Mouse (Mus musculus): ENCODE measurements at regions not wholly inside any gene's neighbourhood (a gene's known extent, or its start where the extent isn't known, plus 50 kb on each side); places are given as distances from the start of the nearest gene placed in this dataset. TPM values are rescaled to one million over a fixed set of nuclear protein-coding genes. Genes with fewer than 3 reads are reported as not detected.

DNA sequence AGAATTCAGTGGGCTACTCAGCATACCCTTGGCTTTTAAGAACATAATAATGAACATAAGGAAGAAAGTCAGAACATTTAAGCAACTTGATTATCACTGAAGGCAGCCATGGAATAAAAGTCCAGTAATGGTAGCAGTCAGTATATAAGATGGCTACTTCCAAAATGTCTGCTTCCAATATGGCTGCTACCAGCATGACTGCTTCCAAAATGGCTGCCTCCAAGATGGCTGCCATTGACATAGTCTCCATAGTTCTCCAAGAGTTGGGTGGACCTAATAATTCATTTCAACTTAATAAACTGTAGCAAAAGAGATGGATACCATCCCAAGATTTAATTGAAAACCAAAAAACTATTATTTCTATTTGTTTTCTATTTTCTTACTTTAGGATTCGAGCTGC lies 62.7 kb upstream of the Lhx5 start:
- H3K4me1 ChIP-seq (replicated peaks; ENCODE audit: control insufficient read depth, insufficient read depth, low read length): no peaks in the 10 kb centered on the region
- TF ChIP-seq CTCF (IDR thresholded peaks at IDR 0.05; ENCODE audit: low read depth): no peak
- H3K27ac ChIP-seq (ENCODE audit: low read depth, low read length): no peak overlapping the region
- H3K4me2 ChIP-seq (replicated peaks; ENCODE audit: low read depth): no peak overlapping the region
- no peaks in the 10 kb centered on the region for H3K36me3 ChIP-seq (ENCODE audit: control insufficient read depth, insufficient read depth)
- peaks cover 10% of the 10 kb centered on the region; the same call in 1 of the 2 replicates for H3K27me3 ChIP-seq (replicated peaks; ENCODE audit: control insufficient read depth, insufficient read depth, low read length)
- H3K4me3 ChIP-seq (ENCODE audit: low read depth, low read length): no peak overlapping the region
- no peak overlapping the region for H3K9ac ChIP-seq (ENCODE audit: low read depth, low read length)
- ATAC-seq: no peak
- no peaks in the 10 kb centered on the region for H3K9me3 ChIP-seq (ENCODE audit: control insufficient read depth)
- WGBS: 90% methylated on average over 1 of the region's 1 CpGs

DNA sequence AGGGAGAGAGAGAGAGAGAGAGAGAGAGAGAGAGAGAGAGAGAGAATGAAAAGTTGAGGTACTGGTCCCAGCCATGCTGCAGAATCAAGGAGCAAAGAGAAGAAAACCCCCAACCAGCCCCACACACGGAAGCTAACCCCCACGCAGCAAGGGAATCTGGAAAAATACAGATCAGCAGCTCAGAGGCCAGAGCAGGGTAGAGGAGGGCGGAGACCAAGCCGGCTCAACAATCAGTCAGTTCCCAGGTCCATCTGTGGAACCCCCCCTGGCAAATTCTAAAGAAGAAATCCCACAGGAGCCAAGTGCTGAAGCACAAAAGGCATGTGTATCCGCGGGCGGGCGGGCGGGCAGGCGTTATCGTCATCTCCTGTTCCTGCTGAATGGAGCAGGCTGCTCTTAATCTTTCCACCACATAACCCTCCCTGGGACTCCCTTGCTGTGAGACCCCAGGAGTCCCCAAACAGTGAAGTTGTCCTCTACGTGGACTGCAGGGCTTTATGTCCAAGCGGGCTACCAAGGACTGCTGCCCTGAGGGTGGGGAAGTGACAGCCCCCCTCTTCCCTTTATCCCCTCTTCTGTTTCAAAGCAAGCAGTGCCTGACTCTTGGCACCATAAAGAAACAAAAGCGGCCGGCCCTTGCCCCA lies 60.2 kb upstream of the Lhx5 start:
- H3K4me3 ChIP-seq (ENCODE audit: low read depth, low read length): no peak overlapping the region
- WGBS: 12% methylated on average over 15 of the region's 15 CpGs
- no peak for TF ChIP-seq CTCF (IDR thresholded peaks at IDR 0.05; ENCODE audit: low read depth)
- H3K9me3 ChIP-seq (ENCODE audit: control insufficient read depth): no peaks in the 10 kb centered on the region
- H3K9ac ChIP-seq (ENCODE audit: low read depth, low read length): no peak overlapping the region
- H3K4me2 ChIP-seq (replicated peaks; ENCODE audit: low read depth): no peak overlapping the region
- H3K36me3 ChIP-seq (ENCODE audit: control insufficient read depth, insufficient read depth): no peaks in the 10 kb centered on the region
- no peak overlapping the region for H3K27ac ChIP-seq (ENCODE audit: low read depth, low read length)
- H3K27me3 ChIP-seq (replicated peaks; ENCODE audit: control insufficient read depth, insufficient read depth, low read length): peaks cover 10% of the 10 kb centered on the region; the same call in 1 of the 2 replicates
- no peak for ATAC-seq
- H3K4me1 ChIP-seq (replicated peaks; ENCODE audit: control insufficient read depth, insufficient read depth, low read length): no peaks in the 10 kb centered on the region

DNA sequence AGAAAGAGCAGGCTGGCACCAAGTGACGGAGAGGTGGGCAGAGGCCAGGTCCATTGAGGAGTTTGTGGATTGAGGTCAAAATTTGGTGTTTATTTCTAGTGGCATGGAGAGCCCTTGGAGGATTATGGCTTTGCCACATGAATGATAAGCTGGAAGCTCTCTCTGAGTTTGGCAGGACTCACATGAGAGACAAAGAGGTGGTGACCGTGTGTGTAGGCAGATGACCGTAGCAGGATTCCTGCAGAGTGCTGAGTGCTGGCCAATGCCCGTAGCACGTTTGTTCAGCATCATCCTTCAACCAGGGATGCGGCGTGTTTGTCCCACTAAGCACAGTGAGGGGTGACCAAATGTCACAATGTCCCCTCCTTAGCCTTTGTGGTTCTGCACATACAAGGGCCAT lies 58.1 kb upstream of the Lhx5 start:
- Histone ChIP-seq H3K4me3 (ENCODE audit: low read depth, low read length) (no peak overlapping the region), H3K36me3 (ENCODE audit: control insufficient read depth, insufficient read depth) (no peaks in the 10 kb centered on the region), H3K27ac (ENCODE audit: low read depth, low read length) (no peak overlapping the region), H3K9me3 (ENCODE audit: control insufficient read depth) (no peaks in the 10 kb centered on the region), H3K4me2 (replicated peaks; ENCODE audit: low read depth) (no peak overlapping the region), H3K9ac (ENCODE audit: low read depth, low read length) (no peak overlapping the region), H3K27me3 (replicated peaks; ENCODE audit: control insufficient read depth, insufficient read depth, low read length) (peaks cover 10% of the 10 kb centered on the region; the same call in 1 of the 2 replicates), H3K4me1 (replicated peaks; ENCODE audit: control insufficient read depth, insufficient read depth, low read length) (no peaks in the 10 kb centered on the region)
- ATAC-seq: no peak
- WGBS: 87% methylated on average over 7 of the region's 7 CpGs
- TF ChIP-seq CTCF (IDR thresholded peaks at IDR 0.05; ENCODE audit: low read depth): no peak

Small RNA genes in the stretch of these regions (microRNA-seq; reads per million reads assigned to microRNA genes)
- not detected for gene Gm26474
